Mouse (Mus musculus) ES-Bruce4 (cell line): ENCODE measurements at regions not wholly inside any gene's neighbourhood (a gene's known extent, or its start where the extent isn't known, plus 50 kb on each side); places are given as distances from the start of the nearest gene placed in this dataset.

Source experiments
- CTCF ChIP-seq: IDR thresholded peaks from one replicate; pipeline ENCODE4 v1.8.1; 2011; ENCODE audit warnings: low read depth, low read length
- EP300 ChIP-seq: IDR thresholded peaks from 2 replicates; pipeline ENCODE4 v1.6.1; 2011; ENCODE audit warnings: low read depth, low read length; ENCODE audit not compliant: insufficient read depth

GRCm38 (mm10) chr11:71658346-71658745, 91.4 kb upstream of the Wscd1 start:
- TF ChIP-seq CTCF = no peak
- no peak for TF ChIP-seq EP300
